Mouse (Mus musculus): ENCODE data around the gene Lce1a2. TPM values are rescaled to one million over a fixed set of nuclear protein-coding genes. Genes with fewer than 3 reads are reported as not detected.
"Not testable (repeated sequence)": the region's sequence is repeated elsewhere in the genome, so short reads cannot be mapped to it uniquely, and the experiment has no call there.

Gene Lce1a2
- total RNA-seq (2021): not detected

- no peak for DNase-seq (ENCODE audit: extremely low spot score in 1 of 2, low spot score in 2 of 2)
- intact Hi-C loops (cut with DNase I): no loop called here
Measured at GRCm38 (mm10) chr3:92670215-92670614, at the start of gene Lce1a2. TSS of gene Lce1a2 (minus strand) at chr3:92670315.

DNA sequence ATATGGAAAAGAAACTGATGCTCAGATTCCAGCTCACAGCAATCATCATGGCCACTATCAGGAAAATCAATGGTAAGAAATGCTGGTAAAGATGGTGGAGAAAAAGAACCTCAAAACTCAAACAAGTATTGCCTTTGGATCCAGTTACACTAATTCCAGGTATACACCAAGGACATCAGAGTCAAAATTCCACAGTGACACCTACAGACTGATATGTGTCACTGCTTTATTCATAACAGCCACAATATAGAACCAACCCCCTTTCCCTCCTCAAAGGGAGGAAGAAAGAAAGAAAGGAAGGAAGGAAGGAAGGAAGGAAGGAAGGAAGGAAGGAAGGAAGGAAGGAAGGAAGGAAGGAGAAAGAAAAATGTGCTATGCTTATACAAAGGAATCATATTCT, 45.0 kb upstream of the Lce1a2 start:
- no peak for DNase-seq (ENCODE audit: extremely low spot score in 1 of 2, low spot score in 2 of 2)
- intact Hi-C loops (cut with DNase I): no loop called here

DNA sequence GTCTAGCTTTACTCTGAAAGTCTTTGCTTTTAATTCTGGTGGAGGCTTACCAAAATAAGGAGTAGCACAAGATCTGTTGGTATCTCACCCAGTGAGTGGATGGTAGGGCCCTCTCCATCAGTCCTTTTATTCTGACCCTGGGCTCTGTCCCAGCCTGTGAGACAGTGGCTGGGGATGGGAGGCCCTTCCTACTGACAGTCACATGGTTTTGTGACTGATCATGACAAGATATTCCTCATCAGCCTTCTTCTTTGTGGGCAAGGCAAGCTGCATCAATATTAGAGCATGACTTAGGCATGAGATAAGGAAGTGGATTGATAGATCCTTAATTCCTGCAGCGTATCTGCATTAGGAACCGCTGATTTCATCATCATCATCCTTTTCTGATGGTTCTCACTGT, 38.9 kb upstream of the Lce1a2 start, which contains the start of gene Lce1e:
TSS of gene Lce1e (minus strand) at position 101 of the 400 bp plus-strand sequence.
- DNase-seq (ENCODE audit: extremely low spot score in 1 of 2, low spot score in 2 of 2): no peak
- intact Hi-C loops (cut with DNase I): no loop called here

DNA sequence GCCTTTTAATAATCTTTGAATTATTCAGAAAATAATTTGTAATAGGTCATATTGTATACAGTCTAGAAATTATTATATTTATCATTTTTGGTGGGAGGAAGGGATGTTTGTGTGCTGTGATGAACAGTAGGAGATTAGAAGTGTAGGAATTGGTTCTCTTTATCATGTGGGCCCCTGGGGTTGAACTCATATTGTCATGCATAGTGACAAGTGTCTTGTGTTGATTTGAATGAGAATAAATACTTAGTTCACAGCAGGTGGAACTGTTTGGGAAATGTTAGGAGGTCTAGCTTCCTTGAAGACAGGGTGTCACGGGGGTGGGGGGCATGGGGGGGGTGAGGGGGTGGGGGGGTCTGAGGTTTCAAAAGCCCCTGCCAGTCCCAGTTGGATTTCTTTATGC, 24.5 kb upstream of the Lce1a2 start:
- intact Hi-C loops (cut with DNase I): no loop called here

DNA sequence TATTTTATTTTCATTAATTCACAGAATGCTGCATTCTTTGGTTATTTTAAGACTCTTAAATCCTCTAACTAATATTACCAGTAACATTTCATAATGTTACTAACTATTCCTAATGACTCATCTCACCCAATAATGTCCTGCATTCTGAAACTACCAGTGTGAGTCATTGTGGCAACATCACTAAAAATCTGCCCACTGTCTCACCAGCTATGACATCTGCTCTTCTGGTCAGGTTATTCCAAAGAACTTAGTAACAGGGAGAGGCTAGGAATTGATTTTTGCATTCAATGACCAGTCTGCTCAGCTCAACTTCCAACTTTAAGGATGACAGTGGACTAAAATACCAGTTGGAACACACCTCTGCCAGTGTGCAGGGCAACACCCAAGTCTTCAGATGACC, 21.6 kb upstream of the Lce1a2 start:
- intact Hi-C loops (cut with DNase I): no loop called here

More for the DNA sequence above, 24.5 kb upstream of the Lce1a2 start:
- no peak for DNase-seq (ENCODE audit: extremely low spot score in 1 of 2, low spot score in 2 of 2)

DNA sequence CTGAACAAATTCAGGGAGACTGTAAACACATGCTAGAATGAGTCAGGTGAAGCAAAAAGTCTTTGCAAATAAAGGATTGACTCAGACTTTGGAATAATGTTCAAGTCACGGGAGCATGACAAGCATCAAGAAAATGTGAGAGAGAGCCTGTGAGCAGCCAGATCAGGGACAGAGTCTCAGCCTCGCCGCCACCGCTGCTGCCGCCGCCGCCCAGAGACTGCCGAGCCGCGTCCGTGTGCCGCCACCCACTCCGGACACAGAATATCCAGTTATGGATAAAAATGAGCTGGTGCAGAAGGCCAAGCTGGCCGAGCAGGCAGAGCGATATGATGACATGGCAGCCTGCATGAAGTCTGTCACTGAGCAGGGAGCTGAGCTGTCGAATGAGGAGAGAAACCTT, 19.0 kb upstream of the Lce1a2 start:
- intact Hi-C loops (cut with DNase I): not testable (repeated sequence)
- DNase-seq (ENCODE audit: extremely low spot score in 1 of 2, low spot score in 2 of 2): peak in 1 of 2 experiments; percentile 37

More for the DNA sequence above, 21.6 kb upstream of the Lce1a2 start:
- DNase-seq (ENCODE audit: extremely low spot score in 1 of 2, low spot score in 2 of 2): no peak

DNA sequence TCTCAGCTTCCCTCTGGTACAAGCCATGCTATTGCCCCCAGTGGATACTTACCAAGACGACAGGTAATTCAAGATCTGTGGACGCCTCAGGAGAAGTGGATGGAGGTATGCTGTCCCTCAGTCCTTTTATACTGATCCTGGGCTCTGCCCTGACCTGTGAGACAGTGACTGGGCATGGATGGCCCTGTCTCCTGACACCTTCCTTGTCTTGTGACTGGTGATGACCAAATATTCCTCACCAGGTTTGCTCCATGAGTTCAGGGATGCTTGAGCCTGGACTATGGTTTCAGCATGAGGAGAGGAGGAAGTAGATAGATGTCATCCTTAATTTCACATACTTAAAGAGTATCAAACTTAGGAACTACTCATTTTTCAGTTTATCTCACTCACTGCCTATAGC, 17.0 kb upstream of the Lce1a2 start, which contains the start of gene Lce1d:
TSS of gene Lce1d (minus strand) at position 101 of the 400 bp plus-strand sequence.
- no peak for DNase-seq (ENCODE audit: extremely low spot score in 1 of 2, low spot score in 2 of 2)
- intact Hi-C loops (cut with DNase I): no loop called here

GRCm38 (mm10) chr3:92678947-92679346, 8.8 kb upstream of the Lce1a2 start, which contains the start of gene Lce1c:
TSS of gene Lce1c (plus strand) at chr3:92679247.
- intact Hi-C loops (cut with DNase I): no loop called here
- no peak for DNase-seq (ENCODE audit: extremely low spot score in 1 of 2, low spot score in 2 of 2)

DNA sequence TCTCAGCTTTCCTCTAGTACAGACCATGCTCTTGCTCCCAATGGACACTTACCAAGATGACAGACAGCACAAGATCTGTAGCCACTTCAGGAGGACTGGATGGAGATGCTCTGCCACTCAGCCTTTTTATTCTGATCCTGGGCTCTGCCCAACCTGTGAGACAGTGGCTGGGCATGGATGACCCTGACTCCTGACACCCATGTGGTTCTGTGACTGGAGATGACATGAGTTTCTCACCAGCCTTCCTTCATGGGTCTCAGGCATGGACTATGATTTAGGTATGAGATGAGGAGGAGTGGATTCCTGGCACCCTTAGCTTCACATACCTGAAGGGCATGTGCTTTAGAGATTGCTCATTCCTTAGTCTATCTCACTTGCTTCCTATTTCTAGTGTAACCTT, 13.3 kb downstream of the Lce1a2 start, which contains the start of gene Lce1b:
TSS of gene Lce1b (minus strand) at position 101 of the 400 bp plus-strand sequence.
- no peak for DNase-seq (ENCODE audit: extremely low spot score in 1 of 2, low spot score in 2 of 2)
- intact Hi-C loops (cut with DNase I): no loop called here

GRCm38 (mm10) chr3:92648207-92648606, 21.9 kb downstream of the Lce1a2 start, which contains the start of gene Lce1a1:
TSS of gene Lce1a1 (minus strand) at chr3:92648307.
- intact Hi-C loops (cut with DNase I): no loop called here
- no peak for DNase-seq (ENCODE audit: extremely low spot score in 1 of 2, low spot score in 2 of 2)

DNA sequence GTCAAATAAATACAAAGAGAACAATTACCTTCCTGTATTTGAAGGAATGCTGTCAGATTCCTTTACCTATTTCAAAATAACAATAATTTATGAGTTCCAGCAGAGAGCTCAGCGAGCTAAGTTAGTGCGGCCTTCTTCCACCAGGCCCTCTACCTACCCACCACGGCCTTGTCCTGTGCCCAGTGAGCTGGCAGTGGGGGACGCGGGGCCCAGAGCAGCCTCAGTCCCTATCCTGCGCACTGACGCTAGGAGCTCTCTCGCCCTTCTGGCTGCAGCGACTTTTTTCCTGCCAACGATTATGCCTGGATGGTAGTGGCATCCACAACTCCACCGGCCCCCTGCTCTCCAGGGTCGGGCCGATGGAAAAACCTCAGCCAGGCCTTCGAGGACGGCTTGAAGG, 30.3 kb downstream of the Lce1a2 start:
- DNase-seq (ENCODE audit: extremely low spot score in 1 of 2, low spot score in 2 of 2): no peak
- intact Hi-C loops (cut with DNase I): no loop called here

DNA sequence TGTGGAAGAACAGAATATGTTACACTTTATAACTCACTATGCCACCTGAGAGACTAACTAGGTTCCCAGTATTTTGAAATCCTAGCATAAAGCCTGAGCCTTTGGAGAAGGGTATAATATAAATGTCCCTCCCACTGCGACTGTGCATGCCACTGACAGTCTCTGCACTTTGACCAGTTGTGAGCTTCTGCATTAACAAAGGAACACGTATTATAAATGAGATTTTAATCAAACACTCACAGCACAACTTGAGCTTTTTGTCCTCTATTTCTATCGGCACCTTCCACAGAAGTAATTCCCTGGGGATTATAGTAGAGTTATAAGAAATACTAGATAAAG, 31.5 kb downstream of the Lce1a2 start:
- no peak for DNase-seq (ENCODE audit: extremely low spot score in 1 of 2, low spot score in 2 of 2)
- intact Hi-C loops (cut with DNase I): no loop called here

DNA sequence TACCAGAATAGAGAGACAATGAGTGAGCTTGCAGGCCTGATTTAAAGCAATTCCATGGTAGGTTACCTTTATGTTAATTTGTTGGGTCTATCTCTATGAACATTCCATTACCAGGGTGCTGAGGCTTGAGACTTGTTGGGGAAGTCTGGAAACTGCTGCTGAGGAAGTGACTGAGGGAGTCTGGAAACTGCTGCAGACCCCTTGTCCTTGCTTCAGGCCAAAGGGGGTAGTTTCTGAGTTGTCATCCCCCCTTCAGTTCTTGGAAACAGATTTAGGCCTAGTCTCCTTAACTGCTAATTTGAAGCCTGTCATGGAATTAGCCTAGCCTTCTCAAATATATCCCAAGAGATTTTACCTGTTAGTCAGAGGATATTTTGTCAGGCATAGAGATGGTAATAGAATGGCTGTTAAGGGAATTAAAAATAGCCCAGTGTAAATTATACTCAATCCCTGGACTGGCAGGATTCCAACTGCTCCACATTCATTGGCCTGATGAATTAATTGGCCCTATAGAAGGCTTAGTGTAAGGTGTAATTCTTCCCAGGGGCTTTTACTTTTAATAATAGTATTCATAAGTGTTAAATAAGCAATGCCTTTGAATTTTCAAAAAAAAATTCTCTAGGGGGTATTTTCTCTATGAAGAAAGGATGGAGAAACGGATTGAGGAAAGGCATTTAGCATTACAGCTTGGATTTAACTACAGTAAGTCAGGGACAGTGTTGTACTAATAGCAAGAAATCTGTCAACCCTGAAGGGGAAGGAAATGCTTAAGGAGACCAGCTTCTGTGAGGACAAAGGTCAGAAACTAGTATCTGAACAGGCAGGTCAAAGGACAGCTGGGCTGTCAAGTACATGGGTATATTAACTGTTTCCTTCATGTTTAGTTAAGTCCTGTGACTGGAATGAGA, 32.1 kb downstream of the Lce1a2 start:
- DNase-seq (ENCODE audit: extremely low spot score in 1 of 2, low spot score in 2 of 2): no peak
- intact Hi-C loops (cut with DNase I): no loop called here

DNA sequence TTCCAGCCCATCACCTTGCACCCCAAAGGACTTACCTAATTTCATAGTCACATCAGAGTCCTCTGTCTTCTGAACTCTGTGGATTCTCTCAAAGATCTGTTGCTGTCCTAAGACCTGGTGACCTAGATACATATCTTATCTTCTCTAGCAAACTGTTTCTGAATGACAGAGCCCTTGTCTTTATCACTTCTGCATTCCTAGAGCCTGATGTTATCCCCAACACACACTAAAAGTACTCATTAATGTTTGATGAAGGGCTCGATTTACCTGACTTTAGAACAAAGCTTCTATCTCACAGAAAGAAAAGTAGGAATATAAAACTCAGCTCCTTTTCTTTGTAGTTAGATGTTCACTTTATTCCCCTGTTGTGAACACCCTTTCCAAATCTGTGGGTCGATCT, 48.6 kb downstream of the Lce1a2 start, which contains the start of gene Lce6a:
TSS of gene Lce6a (minus strand) at position 101 of the 400 bp plus-strand sequence.
- DNase-seq (ENCODE audit: extremely low spot score in 1 of 2, low spot score in 2 of 2): no peak
- intact Hi-C loops (cut with DNase I): no loop called here

Other genes with a start within 250 kb of the Lce1a2 start
- 1 to 10 TPM; 1.5 to 3.6 TPM for gene Gm9774, start 240.9 kb downstream of the Lce1a2 start, total RNA-seq (2021)
- not detected for gene Sprr2k, start 237.7 kb downstream of the Lce1a2 start, total RNA-seq (2021)
- not detected for gene Sprr1b, start 231.5 kb downstream of the Lce1a2 start, total RNA-seq (2021)
- not detected for gene Sprr3, start 211.6 kb downstream of the Lce1a2 start, total RNA-seq (2021)
- not detected for gene Sprr1a, start 184.4 kb downstream of the Lce1a2 start, total RNA-seq (2021)
- not detected for gene Sprr4, start 169.8 kb downstream of the Lce1a2 start, total RNA-seq (2021)
- gene 2310046K23Rik, start 135.8 kb downstream of the Lce1a2 start, total RNA-seq (2021): not detected
- gene Ivl, start 96.6 kb downstream of the Lce1a2 start, total RNA-seq (2021): not detected
- gene Smcp, start 81.3 kb downstream of the Lce1a2 start, total RNA-seq (2021): not detected
- gene 2210017I01Rik, start 62.8 kb downstream of the Lce1a2 start, total RNA-seq (2021): not detected
- not detected for gene Lce6a, start 48.7 kb downstream of the Lce1a2 start, total RNA-seq (2021)
- not detected for gene Lce1a1, start 22.0 kb downstream of the Lce1a2 start, total RNA-seq (2021)
- gene Lce1b, start 13.4 kb downstream of the Lce1a2 start, total RNA-seq (2021): not detected
- not detected for gene Lce1c, start 8.9 kb upstream of the Lce1a2 start, total RNA-seq (2021)
- gene Lce1d, start 16.9 kb upstream of the Lce1a2 start, total RNA-seq (2021): not detected
- gene Lce1e, start 38.8 kb upstream of the Lce1a2 start, total RNA-seq (2021): not detected
- not detected for gene Lce1f, start 50.0 kb upstream of the Lce1a2 start, total RNA-seq (2021)
- not detected for gene Gm38119, start 68.8 kb upstream of the Lce1a2 start, total RNA-seq (2021)
- not detected for gene Lce1g, start 82.0 kb upstream of the Lce1a2 start, total RNA-seq (2021)
- gene Lce1h, start 94.8 kb upstream of the Lce1a2 start, total RNA-seq (2021): not detected
- not detected for gene Lce1i, start 108.6 kb upstream of the Lce1a2 start, total RNA-seq (2021)
- gene Lce1j, start 120.2 kb upstream of the Lce1a2 start, total RNA-seq (2021): not detected
- not detected for gene Lce1k, start 137.6 kb upstream of the Lce1a2 start, total RNA-seq (2021)
- gene Kprp, start 156.9 kb upstream of the Lce1a2 start, total RNA-seq (2021): not detected
- gene Lce1l, start 181.0 kb upstream of the Lce1a2 start, total RNA-seq (2021): not detected
- not detected for gene 2310050C09Rik, start 199.9 kb upstream of the Lce1a2 start, total RNA-seq (2021)